Mouse (Mus musculus) megakaryocyte progenitor cell, adult 5-6 weeks (primary cell): ENCODE results near the gene Alas2. TPM values are rescaled to one million over a fixed set of nuclear protein-coding genes. Genes with fewer than 3 reads are reported as not detected.
A peak's percentile ranks its signal among the peaks of the same experiment; 100 is the strongest.

Experiments used
- ATAC-seq: replicated peaks from 2 replicates; pipeline ENCODE4 v1.8.0; 2016; ENCODE audit warnings: mild to moderate bottlenecking, moderate TSS enrichment, inconsistent platforms; ENCODE audit not compliant: poor library complexity
- total RNA-seq, 2 experiments: library from RNA; stranded (forward) in 1 of 2; stranded (reverse) in 1 of 2; fragments of 157-497, 149-512 nt in 1 of 2; fragments of 200-1000 nt in 1 of 2; gene quantifications; 2 replicates each; pipeline versions ENCODE4 v1.2.3 to v1.2.4; 2015 to 2017

The Alas2 gene
- 0.22 and 0.59 TPM in 2 replicates for total RNA-seq (2015)
- 0.27 and 0.37 TPM in 2 replicates for total RNA-seq (2017)

DNA sequence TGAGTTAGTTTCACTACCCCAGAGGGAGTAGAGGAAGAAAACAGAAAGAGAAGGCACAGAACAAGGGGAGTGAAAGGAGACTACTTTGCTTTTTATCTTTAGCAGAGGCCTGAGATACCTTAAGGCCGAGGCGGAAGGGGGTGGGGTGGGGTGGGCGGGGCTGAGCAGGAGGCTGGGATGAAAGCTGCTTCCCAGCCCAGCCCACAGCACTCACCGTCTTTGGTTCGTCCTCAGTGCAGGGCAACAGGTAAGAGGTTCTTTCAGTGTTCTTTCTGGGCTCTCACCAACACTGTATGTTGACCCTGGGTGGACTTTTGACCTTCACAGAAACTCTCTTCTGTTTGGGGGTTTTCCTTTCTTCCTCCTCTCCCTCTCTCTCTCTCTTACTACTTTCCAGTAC, at the start of gene Alas2:
Gene Alas2, plus strand, starts transcription at position 137 of the 400 bp plus-strand sequence.
- ATAC-seq, result no peak

DNA sequence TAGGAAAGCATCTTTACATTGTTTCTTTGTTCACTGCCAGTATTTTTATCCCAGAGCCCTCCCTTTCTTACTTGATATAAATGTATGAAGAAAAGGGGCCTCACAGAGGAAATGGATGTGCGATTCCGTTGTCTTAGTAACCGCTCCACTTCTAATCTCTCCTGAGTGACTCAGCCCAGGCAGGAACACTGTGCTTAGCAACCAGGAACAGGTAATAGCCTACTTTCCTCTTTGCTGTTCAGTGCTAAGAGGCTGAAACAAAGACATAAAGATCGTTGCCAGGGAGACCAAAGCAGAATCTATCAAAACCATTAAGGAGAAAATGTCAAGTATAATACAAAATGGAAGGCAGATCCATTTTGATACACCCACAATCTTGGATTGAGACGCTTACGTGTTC, 38.5 kb upstream of the Alas2 start:
- no peak for ATAC-seq

DNA sequence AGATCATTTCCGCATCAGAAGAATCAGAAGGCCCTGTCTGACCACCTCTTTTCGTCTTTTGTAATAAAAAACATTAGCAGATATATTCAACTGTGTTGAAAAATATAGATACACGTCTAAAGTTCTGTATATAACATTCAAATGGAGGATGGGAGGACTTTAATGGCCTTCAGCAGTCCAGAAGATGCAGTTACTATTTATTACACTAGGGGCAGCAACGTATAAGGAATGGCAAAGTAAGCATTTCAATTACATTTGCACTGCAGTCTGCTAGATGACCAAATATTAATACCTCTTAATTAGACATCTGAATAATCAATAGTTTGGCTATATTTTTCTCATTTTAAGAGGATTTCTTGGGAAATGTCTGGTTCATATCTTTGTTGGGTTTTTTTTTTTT, 36.5 kb upstream of the Alas2 start:
- ATAC-seq, result peak; percentile 95

DNA sequence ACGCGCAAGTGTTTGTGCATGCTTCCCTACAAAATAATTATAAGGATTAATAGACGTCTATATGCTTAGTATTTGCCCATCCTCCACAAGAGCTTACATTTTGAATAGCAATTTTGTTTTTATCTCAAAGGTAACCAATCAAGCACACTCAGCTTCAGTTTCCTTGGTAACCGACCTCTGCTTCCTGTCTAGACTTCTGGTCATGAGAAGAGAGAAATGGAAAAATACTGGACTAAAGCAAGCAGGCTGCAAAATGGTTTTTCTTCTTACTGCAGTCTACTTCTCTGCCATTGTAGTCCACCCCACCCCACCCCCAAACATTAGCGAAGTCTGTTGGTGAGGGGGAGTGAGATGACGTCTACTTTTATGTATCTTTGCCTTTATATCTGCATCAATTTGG, 35.9 kb upstream of the Alas2 start:
- no peak for ATAC-seq

DNA sequence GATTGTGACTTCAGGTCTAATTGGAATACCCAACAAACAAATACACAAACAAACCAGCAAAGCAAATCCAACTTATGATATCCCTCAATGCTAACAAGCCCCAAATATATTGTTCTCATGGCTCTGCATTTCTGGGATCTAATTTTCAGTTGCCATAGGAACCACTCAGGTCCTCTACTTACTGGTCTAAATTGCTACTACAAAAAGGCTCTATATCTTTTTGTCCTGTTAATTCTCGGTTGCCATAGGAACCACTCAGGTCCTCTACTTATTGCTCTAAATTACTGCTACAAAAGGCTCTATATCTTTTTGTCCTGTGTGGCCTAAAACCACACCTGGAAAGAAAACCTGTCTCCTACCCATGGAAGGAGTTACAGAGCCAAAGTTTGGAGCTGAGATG, 33.0 kb upstream of the Alas2 start:
- no peak for ATAC-seq

DNA sequence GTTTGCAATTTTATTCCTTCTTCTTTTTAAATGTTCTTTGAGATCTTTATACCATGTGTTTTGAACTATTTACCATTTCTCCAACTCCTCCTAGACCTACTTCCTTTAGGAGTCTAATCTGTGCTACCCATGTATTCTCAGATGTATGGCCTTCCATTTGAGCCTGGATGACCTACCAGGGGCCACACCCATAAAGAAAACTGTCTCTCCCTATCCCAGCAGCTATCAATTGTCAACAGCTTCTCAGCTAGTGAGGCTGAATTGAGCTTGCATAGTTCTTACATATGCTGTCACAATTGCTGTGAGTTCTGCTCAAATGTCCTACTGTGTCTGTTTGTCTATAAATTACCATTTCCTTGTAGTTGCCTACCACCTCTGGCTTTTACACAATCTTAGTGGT, 31.2 kb upstream of the Alas2 start:
- ATAC-seq, result 0 out of 2 replicates have a peak, but pooled peaks have one; percentile 23

DNA sequence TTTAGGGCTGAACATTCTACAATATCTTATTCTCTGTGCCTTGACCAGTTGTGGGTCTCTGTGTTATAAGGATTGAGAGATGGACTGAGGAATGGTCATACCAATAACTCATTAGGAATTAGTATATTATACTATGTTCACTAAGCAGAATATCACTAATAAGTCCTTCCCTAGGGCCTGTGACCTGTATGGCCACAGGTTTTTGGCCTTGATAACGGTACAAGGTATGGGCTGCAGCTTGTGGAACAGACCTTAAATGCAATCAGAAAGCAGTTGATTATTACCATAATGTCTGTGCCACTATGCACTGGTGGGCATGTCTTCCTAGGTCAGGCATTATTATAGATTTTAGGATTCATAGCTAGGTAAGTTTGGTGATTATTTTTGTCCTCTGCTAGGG, 30.7 kb upstream of the Alas2 start:
- ATAC-seq, result no peak

DNA sequence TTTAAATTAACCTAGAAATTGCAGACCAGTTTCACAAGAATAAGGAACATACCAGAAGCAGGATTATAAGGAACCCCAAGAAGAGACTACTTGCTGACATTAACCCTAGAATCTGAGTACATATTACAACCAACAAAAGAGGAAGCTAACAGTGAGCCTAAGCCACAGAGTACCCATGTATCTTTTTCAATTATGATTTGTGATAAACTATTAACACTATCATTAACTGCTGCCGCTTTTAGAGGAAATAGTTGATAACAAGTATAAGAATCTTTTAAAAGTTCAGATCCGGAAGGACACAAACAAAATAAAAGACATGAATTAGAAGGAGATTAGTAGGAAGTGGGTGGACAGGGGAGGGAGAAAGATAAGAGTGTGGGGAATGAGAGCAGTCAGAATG, 7.1 kb upstream of the Alas2 start:
- 0 out of 2 replicates have a peak, but pooled peaks have one; percentile 44 for ATAC-seq

DNA sequence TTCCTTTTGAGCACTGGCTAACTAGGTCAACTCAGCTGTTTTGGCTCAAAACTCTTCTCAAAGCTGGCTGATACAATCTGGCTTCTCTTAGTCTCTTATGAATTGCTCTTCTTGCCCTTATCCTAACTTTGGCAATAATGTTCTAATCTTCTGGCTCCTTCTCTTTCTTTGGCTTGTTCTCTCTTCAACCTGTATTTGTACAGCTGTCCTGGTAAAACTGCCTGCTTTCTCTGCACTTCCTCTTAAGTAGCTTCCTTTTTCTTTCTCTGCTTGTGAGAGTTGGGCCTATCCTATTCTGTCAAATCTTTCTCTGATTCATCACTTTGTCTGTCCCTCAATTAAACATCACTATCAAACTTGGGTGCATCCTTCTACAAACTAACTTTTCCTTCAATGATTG, 5.5 kb upstream of the Alas2 start:
- ATAC-seq, result no peak

DNA sequence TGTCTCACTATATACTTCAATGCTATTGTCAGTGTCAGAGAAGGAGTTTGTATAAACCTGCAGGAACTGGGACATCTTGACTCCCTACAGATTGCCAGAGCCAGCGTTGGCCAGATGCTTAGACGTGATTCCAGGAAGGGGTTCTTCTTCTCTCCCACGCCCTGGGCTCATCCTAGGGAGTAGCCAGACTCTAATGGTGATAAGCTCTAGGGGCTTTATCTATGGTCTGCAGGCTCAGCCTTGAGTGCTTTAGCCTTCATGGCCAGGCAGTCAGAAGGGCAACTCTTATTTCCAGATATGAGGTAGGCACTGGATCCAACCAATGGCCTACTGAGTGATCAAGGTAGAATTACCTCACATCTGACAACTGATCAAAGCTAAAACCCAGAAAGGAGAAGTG, 2.5 kb downstream of the Alas2 start:
- ATAC-seq, result peak; percentile 98

DNA sequence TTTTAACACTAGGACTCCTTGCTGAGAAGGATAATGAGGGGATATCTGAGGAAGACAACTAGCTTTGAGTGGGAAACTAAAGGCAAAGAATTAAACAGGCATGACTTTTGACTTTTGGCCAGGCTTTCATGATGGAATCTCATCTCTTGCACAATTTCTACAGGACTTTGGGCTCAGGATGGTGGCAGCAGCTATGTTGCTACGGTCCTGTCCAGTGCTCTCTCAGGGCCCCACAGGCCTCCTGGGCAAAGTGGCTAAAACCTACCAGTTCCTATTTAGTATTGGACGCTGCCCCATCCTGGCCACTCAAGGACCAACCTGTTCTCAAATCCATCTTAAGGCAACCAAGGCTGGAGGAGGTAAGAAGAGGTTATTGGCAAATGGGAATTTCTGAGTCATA, 4.8 kb downstream of the Alas2 start:
- no peak for ATAC-seq

DNA sequence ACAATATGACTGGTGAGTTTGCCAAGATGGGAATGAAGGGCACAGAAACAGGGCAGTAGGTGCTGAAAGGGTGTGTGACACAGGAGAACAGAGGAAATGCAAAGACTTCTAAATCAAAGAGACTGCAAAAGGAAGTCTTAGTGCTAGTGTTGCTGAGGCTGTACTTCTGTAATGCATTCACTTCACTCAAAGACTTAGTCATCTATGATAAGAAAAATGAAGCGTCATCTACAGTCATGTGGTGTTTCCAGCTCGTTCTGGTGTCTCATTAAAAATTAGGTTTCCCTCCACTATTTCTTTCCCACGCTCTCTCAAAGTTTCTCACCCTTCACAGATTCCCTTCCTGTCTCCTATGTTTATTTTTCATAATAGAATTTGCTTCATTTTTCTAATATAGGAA, 6.9 kb downstream of the Alas2 start:
- ATAC-seq, result no peak

DNA sequence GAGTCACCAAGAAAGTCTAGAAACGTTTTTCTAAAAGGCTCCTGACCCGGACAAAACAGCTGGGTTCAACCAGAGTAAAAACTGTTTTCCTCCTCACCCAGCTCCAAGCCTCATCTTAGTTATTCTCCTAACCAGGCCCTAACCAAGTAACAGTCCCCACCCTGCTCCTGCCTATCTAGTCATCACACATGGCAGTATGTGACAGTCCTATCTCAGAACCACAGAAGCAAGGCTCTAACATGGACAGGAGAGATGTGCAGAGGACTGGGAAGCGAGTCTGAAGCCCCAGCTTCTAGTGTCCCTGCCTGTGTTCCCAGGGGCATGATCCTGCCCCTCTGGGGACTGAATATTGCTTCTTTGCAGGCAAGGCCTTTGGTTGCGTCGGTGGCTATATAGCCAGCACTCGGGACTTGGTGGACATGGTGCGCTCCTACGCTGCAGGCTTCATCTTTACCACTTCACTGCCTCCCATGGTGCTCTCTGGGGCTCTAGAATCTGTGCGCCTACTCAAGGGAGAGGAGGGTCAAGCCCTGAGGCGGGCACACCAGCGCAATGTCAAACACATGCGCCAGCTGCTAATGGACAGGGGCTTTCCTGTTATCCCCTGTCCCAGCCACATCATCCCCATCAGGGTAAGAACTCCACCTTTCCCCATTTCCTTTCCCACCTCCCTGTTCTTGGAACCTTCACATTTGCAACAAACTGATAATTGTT, 17.6 kb downstream of the Alas2 start:
- peak; percentile 100 for ATAC-seq

DNA sequence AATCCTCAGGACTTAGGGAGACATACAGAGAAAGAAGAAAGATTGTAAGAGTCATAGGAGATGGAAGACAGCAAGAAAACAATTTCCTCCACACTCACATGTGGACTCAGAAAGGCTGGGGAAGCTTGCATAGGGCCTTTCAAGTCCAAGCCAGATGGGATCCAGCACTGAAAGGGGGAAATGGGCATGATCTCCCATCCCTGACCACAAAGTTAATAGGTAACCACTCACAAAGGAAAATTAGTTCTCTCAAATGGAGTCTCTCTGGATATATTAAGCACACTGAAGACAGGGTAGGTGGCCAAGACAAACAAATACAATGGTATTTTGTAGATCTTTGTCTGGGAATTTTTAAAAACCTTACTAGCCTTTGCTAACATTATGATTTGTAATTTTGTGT, 34.7 kb downstream of the Alas2 start:
- ATAC-seq, result no peak

DNA sequence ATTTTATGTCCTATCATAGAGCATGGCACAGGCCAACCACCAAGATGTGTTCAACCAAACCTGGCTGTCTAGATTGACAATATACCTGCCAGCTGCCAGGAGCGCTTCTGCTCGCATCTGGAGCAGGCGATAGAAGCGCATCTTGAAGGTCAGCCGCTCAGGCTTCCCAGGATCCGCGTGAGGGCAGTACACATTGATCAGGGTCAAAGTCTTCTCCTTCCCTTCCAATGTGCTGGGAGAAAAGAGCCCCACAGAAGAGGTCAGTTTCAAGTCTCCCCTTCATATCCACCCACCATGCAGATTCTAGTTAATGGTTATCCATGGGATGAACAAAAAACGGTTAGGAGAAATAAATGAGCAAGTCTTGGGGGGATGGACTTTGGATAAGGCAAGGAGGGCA, 37.9 kb downstream of the Alas2 start:
- ATAC-seq, result no peak

DNA sequence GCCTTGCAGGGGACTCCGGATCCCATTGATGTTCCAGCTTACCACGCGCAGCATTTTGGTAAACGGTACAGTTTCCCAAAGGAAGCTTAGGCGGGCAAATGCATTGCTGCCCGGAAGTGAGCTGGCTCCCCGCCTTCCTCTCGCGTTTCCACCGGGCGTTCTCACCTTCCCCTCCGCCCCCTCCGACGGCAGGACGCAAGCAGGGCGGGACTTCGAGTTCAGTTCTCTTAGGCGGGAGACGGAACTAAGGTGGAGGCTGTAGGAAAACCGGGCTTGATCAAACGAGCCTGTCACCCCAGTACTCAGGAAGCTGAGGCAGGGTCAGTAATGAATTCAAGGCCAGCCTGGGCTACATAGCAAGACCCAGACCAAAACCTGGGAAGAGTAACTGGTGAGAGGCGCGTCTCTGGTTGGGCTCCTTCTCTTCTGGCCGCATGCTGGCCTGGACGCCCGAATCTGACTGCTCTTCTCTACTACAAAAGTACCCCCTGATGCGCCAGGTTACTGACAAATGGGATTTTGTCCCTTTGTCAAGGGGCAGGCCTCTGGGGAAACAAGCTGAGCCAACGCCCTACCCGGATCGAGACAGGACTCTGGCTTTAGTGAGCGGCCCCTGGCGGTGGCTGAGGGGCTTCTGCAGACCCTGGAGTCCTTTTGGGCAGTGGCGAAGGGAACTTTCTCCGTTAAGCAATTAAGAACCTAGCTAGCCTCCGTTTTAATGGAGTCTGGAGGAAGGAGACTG, 41.0 kb downstream of the Alas2 start, which contains the start of gene Pfkfb1:
Gene Pfkfb1, plus strand, starts transcription at position 207 of the 742 bp plus-strand sequence.
- peak; percentile 98 for ATAC-seq

DNA sequence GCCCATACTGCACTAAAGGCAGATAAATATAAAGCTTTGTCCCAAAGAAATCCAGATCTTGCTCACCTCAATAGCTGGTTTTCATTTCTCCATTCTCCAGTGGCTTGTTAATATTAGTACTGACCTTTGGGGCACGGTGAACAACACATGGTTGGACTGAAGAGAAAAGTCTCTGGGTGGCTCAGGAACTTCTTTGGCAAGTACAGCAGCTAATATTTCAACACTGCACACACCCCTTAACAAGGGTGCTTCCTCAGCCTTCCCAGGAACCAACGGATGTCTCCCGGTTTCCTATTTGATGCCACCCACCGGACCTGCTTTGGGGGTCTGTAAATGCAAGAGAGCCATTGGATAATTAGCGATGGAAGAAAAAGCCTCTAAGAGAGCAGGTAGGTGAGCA, 42.5 kb downstream of the Alas2 start, which contains the start of gene Apex2:
Gene Apex2, minus strand, starts transcription at position 173 of the 400 bp plus-strand sequence.
- ATAC-seq, result no peak

DNA sequence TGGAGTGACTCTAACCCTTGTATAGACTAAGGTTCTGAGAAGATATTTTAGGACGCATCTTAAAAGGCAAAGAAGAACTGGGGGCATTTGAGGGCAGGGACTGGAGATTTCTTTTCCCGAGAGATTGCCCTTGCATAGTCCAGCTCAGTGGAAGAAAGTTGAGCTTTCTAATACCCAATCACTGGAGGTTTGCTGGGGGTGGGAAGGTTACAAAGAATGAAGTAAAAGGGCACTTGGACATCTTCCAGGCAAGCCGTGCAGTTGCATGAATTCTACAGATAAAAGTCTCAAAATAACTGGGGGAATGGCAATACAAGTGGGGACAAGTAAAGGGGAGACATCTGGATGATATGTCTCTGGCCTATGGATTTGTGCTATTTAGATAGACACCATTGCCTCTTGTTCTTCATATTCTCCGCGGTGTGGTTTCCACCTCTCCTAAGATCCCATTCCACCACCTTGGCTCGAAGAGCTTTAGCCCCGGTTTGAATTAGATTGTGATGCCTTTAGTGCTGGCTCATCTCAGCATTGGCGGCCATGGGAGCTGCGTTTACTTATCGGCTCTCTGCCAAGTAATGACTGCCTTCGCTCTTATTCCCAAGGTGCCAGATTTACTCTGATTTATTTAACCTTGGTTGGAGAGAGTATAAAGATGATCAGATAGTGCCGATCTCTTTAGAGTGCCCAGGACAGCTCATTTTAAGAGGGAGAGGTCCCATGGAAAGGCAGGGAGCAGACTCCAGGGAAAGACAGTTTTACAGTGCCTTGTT, 46.3 kb downstream of the Alas2 start:
- ATAC-seq, result no peak

DNA sequence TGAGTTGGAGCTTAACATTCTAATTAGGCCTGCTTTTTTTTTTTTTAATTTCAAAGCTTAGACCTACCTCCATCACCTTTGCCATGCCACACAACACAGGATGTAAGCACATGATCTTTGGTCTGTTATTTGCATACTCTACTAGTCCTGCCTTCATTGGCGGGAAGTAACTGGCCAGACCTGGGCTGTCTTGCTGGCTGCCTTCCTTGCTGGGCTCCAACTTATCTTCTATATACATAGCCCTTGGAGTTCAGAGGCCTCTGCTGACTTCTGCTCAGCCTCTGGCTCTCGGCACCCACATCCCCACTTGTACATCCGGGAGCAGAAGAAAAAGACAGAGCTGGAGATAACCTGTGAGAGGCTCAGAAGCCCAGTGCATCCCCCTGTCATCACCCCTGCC, 47.0 kb downstream of the Alas2 start:
- ATAC-seq, result no peak

DNA sequence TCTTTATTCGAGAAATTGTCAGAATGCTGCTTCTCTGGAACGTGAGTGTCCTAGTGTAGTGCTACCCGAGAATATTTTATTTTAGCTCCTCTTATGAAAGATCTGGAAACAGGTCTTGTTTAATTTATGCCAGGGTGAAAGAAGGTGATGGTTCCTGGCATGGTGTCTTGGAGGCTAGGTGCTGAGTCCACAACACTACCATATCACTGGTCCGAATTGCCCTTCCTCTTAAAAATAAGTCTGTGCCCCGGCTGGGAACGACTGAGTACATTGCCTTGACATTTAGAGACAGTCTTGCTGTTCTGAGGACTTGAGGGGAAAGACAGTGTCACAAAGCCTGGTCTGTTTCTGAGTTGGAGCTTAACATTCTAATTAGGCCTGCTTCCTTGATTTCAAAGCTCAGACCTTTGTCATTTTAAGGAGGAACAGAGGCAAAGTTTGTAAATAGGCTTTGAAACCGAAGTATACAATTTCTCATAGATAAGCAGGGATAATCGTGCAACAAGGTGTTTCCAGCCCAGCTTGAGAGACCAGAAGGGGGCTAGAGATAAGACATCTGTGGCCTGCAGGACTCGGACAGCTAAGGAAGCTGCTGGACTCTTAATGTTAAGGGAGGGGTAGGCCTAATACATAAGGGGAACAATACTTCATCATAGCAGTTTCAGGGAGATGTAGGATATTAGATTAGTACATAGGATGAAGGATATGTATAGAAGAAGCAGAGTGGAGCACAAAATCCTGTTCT, 48.0 kb downstream of the Alas2 start:
- no peak; the same call in 1 of the 2 replicates for ATAC-seq

DNA sequence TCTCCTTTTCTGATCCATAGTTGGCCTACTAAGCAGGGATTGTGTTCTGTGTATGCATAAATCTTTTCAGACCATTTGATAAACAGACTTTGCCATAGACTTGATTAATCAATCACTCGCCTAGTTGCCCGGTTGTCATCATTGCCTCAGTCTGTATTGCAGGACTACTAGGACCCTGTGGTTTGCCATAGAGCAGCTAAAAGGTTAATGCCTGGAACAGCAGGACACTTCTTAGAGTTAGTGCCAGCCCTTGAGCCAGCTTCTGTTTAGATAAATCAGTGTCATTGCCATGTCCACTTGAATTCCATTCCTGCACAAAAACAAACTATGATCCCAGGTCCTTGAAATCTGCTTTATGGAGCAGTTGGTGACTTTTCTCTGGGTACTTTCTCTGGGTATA, 51.7 kb downstream of the Alas2 start:
- no peak for ATAC-seq
